Mouse (Mus musculus): ENCODE results near the gene Uts2r.

The Uts2r gene

GRCm38 (mm10) chr11:121159971-121160370 lies at the start of gene Uts2r:
TSS of gene Uts2r (plus strand) at chr11:121160271.
- no peak for DNase-seq

DNA sequence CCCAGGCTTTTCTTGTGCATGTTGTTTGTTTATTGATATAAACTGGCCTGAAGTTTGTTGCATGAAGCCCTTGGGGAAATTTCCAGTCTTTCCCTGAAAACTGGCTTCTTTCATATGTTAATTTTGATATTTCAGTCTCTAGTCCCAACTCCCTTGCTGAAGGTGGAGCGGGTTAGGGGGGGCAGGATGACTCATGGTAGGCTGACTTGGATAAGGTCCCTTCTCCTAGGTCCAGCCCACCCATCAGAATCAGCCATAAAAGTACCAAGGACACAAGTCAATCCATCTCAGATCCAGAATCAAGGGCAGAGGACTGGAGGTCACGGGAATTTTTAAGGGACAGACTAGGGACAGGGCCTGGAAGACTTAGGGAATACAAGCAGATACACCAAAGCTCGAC lies 49.0 kb upstream of the Uts2r start:
- no peak for DNase-seq

- no peak for DNase-seq
Observed at GRCm38 (mm10) chr11:121111601-121112000, 48.5 kb upstream of the Uts2r start.

GRCm38 (mm10) chr11:121112091-121112775 lies 47.8 kb upstream of the Uts2r start:
- DNase-seq, result peak; percentile 28

DNA sequence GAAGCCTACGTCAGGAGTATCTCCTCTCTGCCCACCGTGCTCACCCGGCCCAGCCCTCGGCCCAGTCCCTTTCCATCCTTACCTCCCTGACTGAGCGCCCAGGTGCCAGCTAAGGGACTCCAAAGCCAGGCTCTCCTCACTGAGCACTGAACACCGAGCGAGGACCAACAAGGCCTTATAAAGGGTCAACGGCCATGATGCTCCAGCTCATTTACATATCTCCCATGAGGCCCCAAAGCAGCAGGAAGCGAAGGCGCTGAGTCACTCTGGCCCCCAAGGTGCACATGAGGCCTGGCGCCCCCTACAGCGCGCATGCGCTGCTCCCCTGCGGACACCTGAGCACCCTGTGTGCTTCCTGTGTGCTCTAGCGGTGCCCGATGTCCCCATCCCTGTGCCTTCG lies 42.0 kb upstream of the Uts2r start:
- DNase-seq, result no peak

GRCm38 (mm10) chr11:121118577-121118976 lies 41.5 kb upstream of the Uts2r start, which contains the start of gene Tex19.2:
TSS of gene Tex19.2 (minus strand) at chr11:121118677.
- DNase-seq, result no peak

GRCm38 (mm10) chr11:121121151-121121550 lies 38.9 kb upstream of the Uts2r start:
- no peak for DNase-seq

- peak; percentile 20 for DNase-seq
Observed at GRCm38 (mm10) chr11:121122024-121122670, 37.9 kb upstream of the Uts2r start.

DNA sequence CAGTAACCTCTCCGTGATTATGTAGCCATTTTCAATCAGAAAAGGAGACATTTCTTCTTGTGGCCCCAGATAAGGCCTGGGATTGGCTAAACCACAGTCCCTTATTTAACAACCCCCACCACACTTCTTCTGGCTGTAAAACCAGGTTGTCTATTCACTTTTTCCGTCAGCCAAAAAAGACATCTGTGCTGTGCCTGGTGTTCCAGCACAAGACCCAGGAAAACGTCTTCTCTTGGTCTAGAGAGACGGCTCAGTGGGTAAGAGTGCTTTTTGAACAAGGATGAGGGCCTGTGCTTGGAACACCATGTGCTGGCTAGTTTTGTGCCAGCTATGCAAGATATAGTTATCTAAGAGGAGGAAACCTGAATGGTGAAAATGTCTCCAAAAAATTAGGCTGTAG lies 36.6 kb upstream of the Uts2r start:
- no peak for DNase-seq

DNA sequence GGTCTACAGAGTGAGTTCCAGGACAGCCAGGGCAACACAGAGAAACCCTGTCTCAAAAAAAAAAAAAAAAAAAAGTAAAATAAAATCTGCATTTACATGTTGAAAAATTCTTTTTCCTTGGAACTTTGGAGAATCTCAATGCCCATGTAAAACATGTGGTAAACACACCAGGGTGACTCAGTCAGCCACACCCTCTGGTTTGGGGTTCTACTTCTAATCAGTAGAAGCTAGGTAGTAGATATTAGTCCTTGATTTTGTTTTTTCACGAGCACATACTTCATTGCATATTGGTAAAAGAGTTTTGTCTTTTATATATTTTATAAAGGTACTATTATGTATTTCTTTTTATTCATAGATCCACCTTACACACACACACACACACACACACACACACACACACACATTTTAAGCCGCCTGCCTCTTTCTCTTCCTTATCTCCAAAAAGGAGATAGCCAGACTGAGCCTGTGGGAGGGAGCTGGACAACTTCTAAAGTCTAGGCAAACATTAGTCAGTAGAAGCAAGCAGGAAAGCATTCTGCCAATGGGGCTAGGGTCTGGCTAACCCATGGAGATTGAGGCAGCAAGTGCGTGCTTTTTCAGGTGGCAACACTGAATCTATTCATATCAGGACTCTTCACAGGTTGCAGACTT lies 34.4 kb upstream of the Uts2r start:
- DNase-seq, result no peak

- DNase-seq, result no peak
Observed at GRCm38 (mm10) chr11:121126395-121126794, 33.7 kb upstream of the Uts2r start.

GRCm38 (mm10) chr11:121127441-121127840 lies 32.6 kb upstream of the Uts2r start:
- DNase-seq, result no peak

DNA sequence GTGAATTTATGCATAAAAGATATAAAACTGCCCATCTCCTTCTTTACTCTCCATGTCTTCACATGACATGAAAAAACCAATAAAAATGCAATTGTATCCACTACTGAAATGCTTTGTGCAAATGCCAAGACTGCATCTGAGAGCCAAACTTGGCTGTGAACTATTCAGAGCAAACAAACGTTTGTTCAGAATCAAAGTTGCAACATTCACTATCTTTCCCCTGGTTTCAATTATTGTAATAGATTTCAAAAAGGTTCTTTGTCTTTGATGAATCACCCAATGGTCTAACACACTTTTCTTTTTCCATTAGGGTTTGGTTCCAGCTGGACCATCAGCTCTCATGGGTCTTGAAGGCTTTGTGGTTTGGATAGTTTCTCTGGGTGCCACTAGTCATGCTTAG lies 30.5 kb upstream of the Uts2r start:
- DNase-seq, result no peak

DNA sequence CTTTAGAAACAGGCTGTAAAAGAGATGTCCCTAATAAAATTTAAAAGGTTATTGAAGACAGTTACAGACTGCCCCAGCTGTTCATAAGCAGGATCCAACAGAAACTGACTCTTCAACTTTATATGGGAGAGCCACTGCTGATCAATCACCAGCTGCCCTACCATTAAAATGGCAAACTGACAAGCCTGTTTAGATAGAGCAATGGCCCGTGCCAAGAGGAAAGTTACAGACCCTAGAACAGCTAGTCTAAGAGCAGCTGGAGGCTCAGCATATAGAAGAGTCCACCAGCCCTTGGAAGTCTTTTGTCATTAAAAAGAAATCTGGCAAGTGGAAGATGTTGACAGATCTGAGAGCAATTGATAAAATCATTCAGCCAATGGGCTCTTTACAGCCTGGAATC lies 25.5 kb upstream of the Uts2r start:
- DNase-seq, result no peak

- no peak for DNase-seq
Observed at GRCm38 (mm10) chr11:121137682-121138081, 22.4 kb upstream of the Uts2r start.

DNA sequence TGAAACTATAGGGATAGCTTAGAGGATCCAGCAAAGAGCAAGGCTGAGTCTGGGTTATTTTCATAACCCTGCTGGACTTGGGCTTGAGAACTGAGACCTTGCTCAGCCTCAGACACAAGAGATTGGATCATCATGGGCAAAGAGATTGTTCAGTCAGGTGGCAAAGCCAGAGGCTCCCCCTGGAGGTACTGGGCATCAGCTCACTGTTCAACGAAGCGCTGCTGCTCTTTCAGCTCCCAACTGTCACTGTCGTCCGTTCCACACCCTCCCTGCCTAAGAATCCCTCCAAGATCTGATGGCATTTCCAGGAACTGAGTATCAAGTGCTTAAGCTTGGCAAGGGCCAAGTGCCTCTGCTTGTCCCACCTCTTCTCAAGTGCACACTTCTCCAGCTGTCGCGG lies 21.3 kb upstream of the Uts2r start:
- DNase-seq, result peak; percentile 27

GRCm38 (mm10) chr11:121143325-121144015 lies 16.6 kb upstream of the Uts2r start:
- no peak for DNase-seq

- DNase-seq, result no peak
Observed at GRCm38 (mm10) chr11:121145865-121146264, 14.2 kb upstream of the Uts2r start, which contains the start of gene Tex19.1. TSS of gene Tex19.1 (plus strand) at chr11:121146143.

DNA sequence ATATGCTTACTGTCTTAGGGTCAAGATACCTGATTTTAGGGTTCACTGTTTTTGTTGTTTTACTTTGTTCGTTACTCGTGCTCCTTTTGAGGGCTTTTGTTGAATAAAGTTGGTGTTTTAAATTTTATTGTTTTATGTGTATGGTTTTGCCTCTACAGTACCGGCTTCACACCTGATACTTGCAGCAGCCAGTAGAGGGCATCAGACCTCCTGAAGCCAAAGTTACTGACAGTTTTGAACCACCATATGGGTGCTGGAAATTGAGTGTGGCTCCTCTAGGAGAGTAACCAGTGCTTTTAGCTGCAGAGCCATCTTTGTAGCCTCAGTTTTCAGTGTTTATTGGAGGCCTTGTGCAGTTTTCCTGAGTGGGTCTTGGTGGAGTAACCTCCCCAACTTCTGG lies 11.9 kb upstream of the Uts2r start:
- no peak for DNase-seq

DNA sequence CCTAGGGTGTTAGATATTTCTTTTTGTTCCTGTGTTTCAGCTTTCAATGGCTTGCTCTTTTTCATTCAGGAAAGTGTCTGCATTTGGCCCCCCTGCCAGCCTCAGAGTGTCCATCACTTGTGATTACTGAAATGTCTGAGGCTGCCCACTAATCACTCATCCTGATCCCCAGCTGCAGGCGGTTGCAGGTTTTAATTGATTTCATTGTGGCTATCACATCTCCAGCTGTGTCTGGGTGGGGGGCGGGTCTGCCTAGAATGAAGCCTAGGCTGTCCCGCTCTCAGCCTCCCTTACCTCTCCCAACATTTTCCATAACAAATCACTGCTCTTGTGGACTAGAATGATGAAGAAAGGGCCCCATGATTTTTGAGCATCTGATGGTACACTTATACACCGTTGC lies 5.9 kb upstream of the Uts2r start:
- DNase-seq, result no peak

GRCm38 (mm10) chr11:121156411-121156891 lies 3.6 kb upstream of the Uts2r start:
- peak; percentile 19 for DNase-seq

- DNase-seq, result no peak
Observed at GRCm38 (mm10) chr11:121160636-121161346, 720 bp downstream of the Uts2r start.

DNA sequence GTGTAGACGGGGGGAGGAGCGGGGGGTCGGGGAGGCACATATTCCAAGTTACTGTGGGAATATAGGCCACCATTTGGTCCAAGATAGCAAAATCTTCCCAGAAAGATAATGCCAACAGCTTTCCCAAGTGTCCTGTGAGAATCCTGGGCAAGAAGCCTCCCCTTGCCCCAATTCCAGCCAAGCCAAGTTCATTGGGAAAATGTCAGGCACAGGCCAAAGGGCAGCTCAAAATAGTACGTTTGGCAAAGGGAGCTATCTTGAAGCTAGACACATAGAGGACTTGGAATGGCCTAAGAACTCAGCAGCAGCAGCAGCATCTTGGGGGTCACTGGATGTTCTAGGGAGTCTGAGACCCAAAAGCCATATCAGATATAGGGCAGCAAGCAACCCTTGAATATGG lies 3.7 kb downstream of the Uts2r start:
- no peak for DNase-seq
